Mouse (Mus musculus): ENCODE data around the gene Gpi1. TPM values are rescaled to one million over a fixed set of nuclear protein-coding genes. Genes with fewer than 3 reads are reported as not detected.

The Gpi1 gene
- total and polyA plus RNA-seq, 3 experiments = 270 to 1,355 (median 727) TPM

DNA sequence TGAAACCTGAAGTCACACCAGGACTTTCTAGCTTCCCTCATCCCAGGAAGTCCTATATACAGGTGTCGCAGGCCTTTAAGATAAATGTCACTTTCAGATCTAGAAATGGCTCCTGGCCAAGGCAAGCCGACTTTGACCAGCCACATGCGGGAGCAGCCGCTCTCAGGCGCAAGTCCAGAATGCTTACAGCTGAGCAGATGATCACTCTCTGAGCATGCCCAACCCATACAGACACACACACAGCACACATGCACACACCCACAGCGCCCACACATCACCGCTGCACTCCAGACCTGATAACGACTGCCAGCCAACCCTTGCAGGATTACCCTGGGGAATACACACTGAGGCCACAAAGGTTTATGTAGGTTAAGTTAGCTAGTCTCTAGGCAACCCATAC lies 4.0 kb downstream of the Gpi1 start:
- Histone ChIP-seq H3K36me3 (ENCODE audit: control insufficient read depth in 1 of 2, insufficient read depth in 2 of 2, low read length in 2 of 2) (peaks cover 22 to 45% of the 10 kb centered on the region in 2 experiments), H3K4me3 (ENCODE audit: control insufficient read depth in 1 of 2, insufficient read depth in 1 of 2, low read depth in 2 of 2, low read length in 2 of 2) (peak overlapping the region in 1 of 2 experiments; percentile 37; a peak in 1 of 4 replicates), H3K9ac (ENCODE audit: control insufficient read depth, low read depth, low read length, poor library complexity, severe bottlenecking) (no peak overlapping the region), H3K79me2 (ENCODE audit: control insufficient read depth, insufficient read depth, low read length, poor library complexity) (peaks cover 47% of the 10 kb centered on the region), H3K4me1 (ENCODE audit: control insufficient read depth in 1 of 2, insufficient read depth in 2 of 2, low read length in 2 of 2) (peaks cover 7 to 28% of the 10 kb centered on the region in 2 experiments; a peak in 3 of 4 replicates), H3K27me3 (ENCODE audit: control insufficient read depth in 1 of 2, insufficient read depth in 2 of 2, low read length in 2 of 2) (no peaks in the 10 kb centered on the region), H3K27ac (ENCODE audit: control insufficient read depth, low read depth, low read length) (no peak overlapping the region), H3K9me3 (replicated peaks; ENCODE audit: insufficient read depth, low read length) (no peaks in the 10 kb centered on the region)
- TF ChIP-seq SIN3A (IDR thresholded peaks at IDR 0.05; ENCODE audit: low read length) (peak; percentile 78), MXI1 (IDR thresholded peaks at IDR 0.05; ENCODE audit: low read depth, low read length) (peak; percentile 68), EP300 (IDR thresholded peaks at IDR 0.05; ENCODE audit: low read depth in 1 of 2, low read length in 2 of 2) (peak; percentile 22 to 24; a peak in 3 of 4 replicates), MYC (IDR thresholded peaks at IDR 0.05; ENCODE audit: low read depth, low read length) (0 out of 2 replicates have a peak, but pooled peaks have one; percentile 39), GABPA (IDR thresholded peaks at IDR 0.05; ENCODE audit: low read depth, low read length) (no peak), ETS1 (IDR thresholded peaks at IDR 0.05; ENCODE audit: low read depth, low read length) (peak; percentile 55), GATA1 (IDR thresholded peaks at IDR 0.05; ENCODE audit: low read depth, low read length) (peak; percentile 32; the same call in 1 of the 2 replicates), NRF1 (IDR thresholded peaks at IDR 0.05; ENCODE audit: insufficient read depth, low read depth, low read length, poor library complexity, severe bottlenecking) (peak; percentile 71), NELFE (IDR thresholded peaks at IDR 0.05; ENCODE audit: low read depth, low read length) (no peak), MAX (IDR thresholded peaks at IDR 0.05; ENCODE audit: low read length) (peak; percentile 35; the same call in 1 of the 2 replicates), HCFC1 (IDR thresholded peaks at IDR 0.05; ENCODE audit: low read depth, low read length) (no peak)
- peak; percentile 69 for DNase-seq (ENCODE audit: low read depth, low spot score)

GRCm38 (mm10) chr7:34224308-34224707 lies 5.8 kb downstream of the Gpi1 start:
- Histone ChIP-seq H3K27me3 (ENCODE audit: control insufficient read depth in 1 of 2, insufficient read depth in 2 of 2, low read length in 2 of 2) (no peaks in the 10 kb centered on the region), H3K4me1 (ENCODE audit: control insufficient read depth in 1 of 2, insufficient read depth in 2 of 2, low read length in 2 of 2) (peaks cover 5 to 28% of the 10 kb centered on the region in 2 experiments; a peak in 3 of 4 replicates), H3K27ac (ENCODE audit: control insufficient read depth, low read depth, low read length) (no peak overlapping the region), H3K9ac (ENCODE audit: control insufficient read depth, low read depth, low read length, poor library complexity, severe bottlenecking) (no peak overlapping the region), H3K36me3 (ENCODE audit: control insufficient read depth in 1 of 2, insufficient read depth in 2 of 2, low read length in 2 of 2) (peaks cover 22 to 53% of the 10 kb centered on the region in 2 experiments), H3K4me3 (ENCODE audit: control insufficient read depth in 1 of 2, insufficient read depth in 1 of 2, low read depth in 2 of 2, low read length in 2 of 2) (no peak overlapping the region), H3K9me3 (replicated peaks; ENCODE audit: insufficient read depth, low read length) (no peaks in the 10 kb centered on the region), H3K79me2 (ENCODE audit: control insufficient read depth, insufficient read depth, low read length, poor library complexity) (peaks cover 39% of the 10 kb centered on the region)
- DNase-seq (ENCODE audit: low read depth, low spot score) = no peak
- no peak for TF ChIP-seq POLR2AphosphoS5 (IDR thresholded peaks at IDR 0.05; ENCODE audit: borderline replicate concordance, low read depth, low read length)
- no peak for TF ChIP-seq TBP (IDR thresholded peaks at IDR 0.05; ENCODE audit: low read depth, low read length)
- no peak for TF ChIP-seq NELFE (IDR thresholded peaks at IDR 0.05; ENCODE audit: low read depth, low read length)
- no peak for TF ChIP-seq BHLHE40 (IDR thresholded peaks at IDR 0.05; ENCODE audit: borderline replicate concordance, low read depth, low read length)
- no peak for TF ChIP-seq CHD2 (IDR thresholded peaks at IDR 0.05; ENCODE audit: low read length)
- TF ChIP-seq MAFK (IDR thresholded peaks at IDR 0.05; ENCODE audit: borderline replicate concordance, low read depth, low read length) = no peak

All from MEL (cell line).